Mouse (Mus musculus) liver, embryonic 13.5 days (tissue): ENCODE measurements at regions not wholly inside any gene's neighbourhood (a gene's known extent, or its start where the extent isn't known, plus 50 kb on each side); places are given as distances from the start of the nearest gene placed in this dataset.
A peak's percentile ranks its signal among the peaks of the same experiment; 100 is the strongest.

Source experiments
- ATAC-seq: fragments of 200-750 bp; cut with Nextera tagmentation; 2 replicates; pipeline ENCODE4 v1.8.0; 2017; ENCODE audit warnings: low read depth, mild to moderate bottlenecking, moderate number of reproducible peaks, moderate library complexity
- DNase-seq: peaks from one replicate; pipeline ENCODE4 v3.0.0; 2022
- H3K27ac ChIP-seq: fragments of 300-500 bp; sonication (generic); 2 replicates; pipeline ENCODE4 v1.5.1; 2015; ENCODE audit warnings: moderate library complexity, mild to moderate bottlenecking, inconsistent platforms
- H3K27me3 ChIP-seq: fragments of 300-500 bp; sonication (generic); 2 replicates; pipeline ENCODE4 v1.6.1; 2015; ENCODE audit warnings: mild to moderate bottlenecking, inconsistent platforms
- H3K36me3 ChIP-seq: fragments of 300-500 bp; sonication (generic); 2 replicates; pipeline ENCODE4 v1.6.1; 2015; ENCODE audit warnings: mild to moderate bottlenecking, inconsistent platforms
- H3K4me1 ChIP-seq: fragments of 300-500 bp; sonication (generic); replicated peaks from 2 replicates; pipeline ENCODE4 v1.6.1; 2015; ENCODE audit warnings: inconsistent platforms
- H3K4me2 ChIP-seq: fragments of 300-500 bp; sonication (generic); 2 replicates; pipeline ENCODE4 v1.6.1; 2015; ENCODE audit warnings: inconsistent platforms, mild to moderate bottlenecking, moderate library complexity
- H3K4me3 ChIP-seq: fragments of 300-500 bp; sonication (generic); replicated peaks from 2 replicates; pipeline ENCODE4 v1.5.1; 2015; ENCODE audit warnings: mild to moderate bottlenecking, inconsistent platforms
- H3K9ac ChIP-seq: fragments of 300-500 bp; sonication (generic); 2 replicates; pipeline ENCODE4 v1.6.1; 2015; ENCODE audit warnings: mild to moderate bottlenecking, inconsistent platforms
- H3K9me3 ChIP-seq: fragments of 300-500 bp; sonication (generic); replicated peaks from 2 replicates; pipeline ENCODE4 v1.6.1; 2016; ENCODE audit warnings: inconsistent platforms
- WGBS: fragments of 180-500 bp; shearing (Covaris S2); methylation state at CpG from one replicate; pipeline ENCODE4 v1.1.7; 2015; ENCODE audit not compliant: insufficient replicate concordance; 5-methylcytosine and 5-hydroxymethylcytosine counted together

- no peaks in the 10 kb centered on the region for H3K36me3 ChIP-seq
- H3K27ac ChIP-seq, result no peak overlapping the region
- no peaks in the 10 kb centered on the region for H3K9me3 ChIP-seq
- DNase-seq (no peak), ATAC-seq (no peak)
- H3K4me3 ChIP-seq, result no peak overlapping the region
- no peak overlapping the region for H3K4me2 ChIP-seq
- H3K4me1 ChIP-seq, result no peaks in the 10 kb centered on the region
- no peaks in the 10 kb centered on the region; the same call in 1 of the 2 replicates for H3K27me3 ChIP-seq
- 51% methylated on average over 3 of the region's 3 CpGs for WGBS
- H3K9ac ChIP-seq, result no peak overlapping the region
These were observed 79.1 kb downstream of the Cyp26b1 start for GRCm38 (mm10) chr6:84514623-84515022.

- no peak for ATAC-seq
- Histone ChIP-seq H3K9ac (no peak overlapping the region), H3K27ac (no peak overlapping the region), H3K36me3 (no peaks in the 10 kb centered on the region), H3K27me3 (no peaks in the 10 kb centered on the region; the same call in 1 of the 2 replicates), H3K4me1 (no peaks in the 10 kb centered on the region), H3K9me3 (no peaks in the 10 kb centered on the region), H3K4me2 (no peak overlapping the region), H3K4me3 (no peak overlapping the region)
- no peak for DNase-seq
- WGBS, result 71% methylated on average over 3 of the region's 3 CpGs
These were observed 85.1 kb downstream of the Cyp26b1 start for GRCm38 (mm10) chr6:84508598-84508997.

GRCm38 (mm10) chr6:84506675-84507074 is 87.0 kb downstream of the Cyp26b1 start:
- no peak for ATAC-seq
- WGBS, result 13% methylated on average over 1 of the region's 1 CpGs
- H3K27me3 ChIP-seq, result no peaks in the 10 kb centered on the region
- no peak overlapping the region for H3K27ac ChIP-seq
- H3K36me3 ChIP-seq, result no peaks in the 10 kb centered on the region
- no peak overlapping the region for H3K4me3 ChIP-seq
- no peaks in the 10 kb centered on the region for H3K9me3 ChIP-seq
- H3K9ac ChIP-seq, result no peak overlapping the region
- H3K4me1 ChIP-seq, result no peaks in the 10 kb centered on the region
- no peak for DNase-seq
- H3K4me2 ChIP-seq, result no peak overlapping the region

GRCm38 (mm10) chr6:84500255-84500886 is 93.3 kb downstream of the Cyp26b1 start:
- no peak overlapping the region for H3K4me3 ChIP-seq
- no peak overlapping the region for H3K4me2 ChIP-seq
- DNase-seq (peak; percentile 20), ATAC-seq (peak; percentile 82)
- no peak overlapping the region for H3K27ac ChIP-seq
- H3K27me3 ChIP-seq, result peaks cover 7% of the 10 kb centered on the region; the same call in 1 of the 2 replicates
- no peak overlapping the region for H3K9ac ChIP-seq
- H3K4me1 ChIP-seq, result peaks cover 10% of the 10 kb centered on the region
- WGBS, result 24% methylated on average over 13 of the region's 13 CpGs
- no peaks in the 10 kb centered on the region for H3K36me3 ChIP-seq
- H3K9me3 ChIP-seq, result no peaks in the 10 kb centered on the region

GRCm38 (mm10) chr6:84498076-84498475 is 95.6 kb downstream of the Cyp26b1 start:
- H3K4me2 ChIP-seq, result no peak overlapping the region
- H3K27me3 ChIP-seq, result peaks cover 7% of the 10 kb centered on the region; the same call in 1 of the 2 replicates
- peaks cover 13% of the 10 kb centered on the region for H3K4me1 ChIP-seq
- no peak overlapping the region for H3K9ac ChIP-seq
- whole genome bisulfite sequencing, result 25% methylated on average over 9 of the region's 9 CpGs
- H3K27ac ChIP-seq, result no peak overlapping the region
- H3K4me3 ChIP-seq, result no peak overlapping the region
- H3K36me3 ChIP-seq, result no peaks in the 10 kb centered on the region
- H3K9me3 ChIP-seq, result no peaks in the 10 kb centered on the region
- DNase-seq (no peak), ATAC-seq (no peak)

- H3K27me3 ChIP-seq, result no peaks in the 10 kb centered on the region
- H3K4me2 ChIP-seq, result no peak overlapping the region
- no peaks in the 10 kb centered on the region for H3K36me3 ChIP-seq
- no peak overlapping the region for H3K9ac ChIP-seq
- DNase-seq (no peak), ATAC-seq (0 out of 2 replicates have a peak, but pooled peaks have one; percentile 26)
- WGBS, result 44% methylated on average over 6 of the region's 6 CpGs
- no peak overlapping the region for H3K27ac ChIP-seq
- 0 out of 2 replicates have a peak, but pooled peaks cover 2% of the 10 kb centered on the region for H3K4me1 ChIP-seq
- no peak overlapping the region for H3K4me3 ChIP-seq
- no peaks in the 10 kb centered on the region for H3K9me3 ChIP-seq
These were observed 100.0 kb downstream of the Cyp26b1 start for GRCm38 (mm10) chr6:84493676-84494075.

- H3K9ac ChIP-seq, result no peak overlapping the region
- DNase-seq (no peak), ATAC-seq (no peak)
- H3K27me3 ChIP-seq, result no peaks in the 10 kb centered on the region
- H3K9me3 ChIP-seq, result no peaks in the 10 kb centered on the region
- H3K36me3 ChIP-seq, result no peaks in the 10 kb centered on the region
- no peak overlapping the region for H3K4me3 ChIP-seq
- WGBS, result 74% methylated on average over 8 of the region's 8 CpGs
- 0 out of 2 replicates have a peak, but pooled peaks cover 2% of the 10 kb centered on the region for H3K4me1 ChIP-seq
- H3K27ac ChIP-seq, result no peak overlapping the region
- no peak overlapping the region for H3K4me2 ChIP-seq
These were observed 100.5 kb downstream of the Cyp26b1 start for GRCm38 (mm10) chr6:84493169-84493568.

GRCm38 (mm10) chr6:84492594-84492993 is 101.1 kb downstream of the Cyp26b1 start:
- ATAC-seq (no peak), DNase-seq (no peak)
- H3K27me3 ChIP-seq, result no peaks in the 10 kb centered on the region
- no peak overlapping the region for H3K4me2 ChIP-seq
- WGBS, result 76% methylated on average over 2 of the region's 2 CpGs
- no peak overlapping the region for H3K4me3 ChIP-seq
- H3K36me3 ChIP-seq, result no peaks in the 10 kb centered on the region
- H3K9ac ChIP-seq, result no peak overlapping the region
- H3K27ac ChIP-seq, result no peak overlapping the region
- H3K4me1 ChIP-seq, result 0 out of 2 replicates have a peak, but pooled peaks cover 2% of the 10 kb centered on the region
- H3K9me3 ChIP-seq, result no peaks in the 10 kb centered on the region

- 53% methylated on average over 5 of the region's 5 CpGs for WGBS
- Histone ChIP-seq H3K4me2 (no peak overlapping the region), H3K4me3 (no peak overlapping the region), H3K36me3 (no peaks in the 10 kb centered on the region), H3K27me3 (no peaks in the 10 kb centered on the region), H3K4me1 (0 out of 2 replicates have a peak, but pooled peaks cover 2% of the 10 kb centered on the region), H3K27ac (no peak overlapping the region), H3K9me3 (no peaks in the 10 kb centered on the region), H3K9ac (no peak overlapping the region)
- no peak for ATAC-seq
- DNase-seq, result no peak
These were observed 102.6 kb downstream of the Cyp26b1 start for GRCm38 (mm10) chr6:84491106-84491505.

GRCm38 (mm10) chr6:84481205-84481604 is 112.5 kb downstream of the Cyp26b1 start:
- Histone ChIP-seq H3K4me1 (no peaks in the 10 kb centered on the region), H3K9me3 (no peaks in the 10 kb centered on the region), H3K4me2 (no peak overlapping the region), H3K9ac (no peak overlapping the region), H3K36me3 (no peaks in the 10 kb centered on the region), H3K27me3 (no peaks in the 10 kb centered on the region), H3K27ac (no peak overlapping the region), H3K4me3 (no peak overlapping the region)
- WGBS, result 32% methylated on average over 7 of the region's 7 CpGs
- DNase-seq (no peak), ATAC-seq (no peak)

GRCm38 (mm10) chr6:84477072-84477471 is 116.6 kb downstream of the Cyp26b1 start:
- DNase-seq (no peak), ATAC-seq (no peak)
- no peaks in the 10 kb centered on the region for H3K36me3 ChIP-seq
- H3K9ac ChIP-seq, result no peak overlapping the region
- no peaks in the 10 kb centered on the region for H3K4me1 ChIP-seq
- H3K9me3 ChIP-seq, result no peaks in the 10 kb centered on the region
- H3K4me2 ChIP-seq, result no peak overlapping the region
- no peaks in the 10 kb centered on the region for H3K27me3 ChIP-seq
- 45% methylated on average over 6 of the region's 6 CpGs for WGBS
- no peak overlapping the region for H3K27ac ChIP-seq
- H3K4me3 ChIP-seq, result no peak overlapping the region

- no peaks in the 10 kb centered on the region for H3K27me3 ChIP-seq
- WGBS, result 42% methylated on average over 9 of the region's 9 CpGs
- no peaks in the 10 kb centered on the region for H3K36me3 ChIP-seq
- H3K4me1 ChIP-seq, result no peaks in the 10 kb centered on the region
- no peak overlapping the region for H3K4me3 ChIP-seq
- no peak overlapping the region for H3K27ac ChIP-seq
- ATAC-seq, result no peak
- H3K9me3 ChIP-seq, result no peaks in the 10 kb centered on the region
- H3K4me2 ChIP-seq, result no peak overlapping the region
- no peak for DNase-seq
- H3K9ac ChIP-seq, result no peak overlapping the region
These were observed 117.2 kb downstream of the Cyp26b1 start for GRCm38 (mm10) chr6:84476466-84476865.
